Mouse (Mus musculus): ENCODE measurements at regions not wholly inside any gene's neighbourhood (a gene's known extent, or its start where the extent isn't known, plus 50 kb on each side); places are given as distances from the start of the nearest gene placed in this dataset.

DNA sequence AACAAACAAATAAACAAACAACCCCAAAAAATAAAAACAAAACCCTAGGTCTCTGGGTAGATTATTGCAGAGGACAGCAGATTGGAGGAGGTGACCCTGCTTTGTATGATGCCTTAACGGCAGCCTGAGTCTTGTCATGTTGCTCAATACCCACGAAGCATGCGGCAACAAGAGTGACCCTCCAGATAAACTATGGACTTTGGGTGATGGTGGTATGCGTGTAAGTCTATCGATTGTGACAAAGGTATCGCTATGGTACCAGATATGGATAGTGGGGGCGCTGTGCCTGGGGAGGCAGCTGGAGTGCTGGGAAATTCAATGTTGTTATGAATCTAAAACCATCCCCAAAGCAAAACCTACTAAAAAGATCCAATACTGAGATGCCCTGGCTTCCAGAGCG lies 55.4 kb upstream of the Errfi1 start:
- TF ChIP-seq POLR2A (IDR thresholded peaks at IDR 0.05; ENCODE audit: borderline replicate concordance, insufficient read depth, low read length) (no peak), CTCF (IDR thresholded peaks at IDR 0.05; ENCODE audit: borderline replicate concordance, insufficient read depth, low read depth, low read length) (no peak)
